ENCODE assay signal across 1 mouse cellular context in genomic region chr11:119490861-119491689, GRCm38 (mm10).
TF ChIP-seq lines count a peak whose summit lies in the region.

Gene Endov, plus strand, starts transcription at chr11:119491347.

TF ChIP-seq in CH12.LX, 34 proteins besides CTCF, POLR2A, EP300 and RAD21 (continued from another document):
- 0 out of 2 replicates have a peak, but pooled peaks have one; percentile 64 for TF ChIP-seq E2F4 (IDR thresholded peaks at IDR 0.05; ENCODE audit: insufficient replicate concordance, low read depth, low read length)
- 0 out of 2 replicates have a peak, but pooled peaks have one; percentile 9 for TF ChIP-seq BHLHE40 (IDR thresholded peaks at IDR 0.05; ENCODE audit: low read depth, low read length)
- TF ChIP-seq JUND (conservative IDR thresholded peaks at IDR 0.05; ENCODE audit: low read depth, low read length), result no peak
- peak; percentile 42 for TF ChIP-seq ZC3H11A (IDR thresholded peaks at IDR 0.05; ENCODE audit: low read depth, low read length)
- TF ChIP-seq MAZ (IDR thresholded peaks at IDR 0.05; ENCODE audit: low read depth, low read length), result peak; percentile 56; the same call in 1 of the 2 replicates
- no peak; the same call in none of the 2 replicates for TF ChIP-seq ETS1 (conservative IDR thresholded peaks at IDR 0.05; ENCODE audit: low read depth, low read length)
- peak; percentile 93 for TF ChIP-seq NELFE (IDR thresholded peaks at IDR 0.05; ENCODE audit: low read depth, low read length)
- peak; percentile 72 for TF ChIP-seq IRF4 (IDR thresholded peaks at IDR 0.05; ENCODE audit: low read depth, low read length)
- TF ChIP-seq USF1 (IDR thresholded peaks at IDR 0.05; ENCODE audit: low read depth, low read length), result no peak
- TF ChIP-seq MEF2A (IDR thresholded peaks at IDR 0.05; ENCODE audit: borderline replicate concordance, low read depth, low read length), result peak; percentile 87
- TF ChIP-seq HCFC1 (IDR thresholded peaks at IDR 0.05; ENCODE audit: low read depth, low read length), result peak; percentile 92
- no peak for TF ChIP-seq PAX5 (IDR thresholded peaks at IDR 0.05; ENCODE audit: low read length)
- TF ChIP-seq ELF1 (IDR thresholded peaks at IDR 0.05; ENCODE audit: low read depth, low read length), result peak; percentile 80
